Mouse (Mus musculus) liver (tissue): ENCODE measurements around the gene Tmem72.

Experiments used
- DNase-seq: peaks from one replicate; pipeline ENCODE4 v3.0.0-alpha.2; 2020; ENCODE audit warnings: mixed read lengths

The Tmem72 gene

GRCm38 (mm10) chr6:116716666-116717065 lies at the start of gene Tmem72:
TSS of gene Tmem72 (minus strand) at chr6:116716913.
- DNase-seq, result no peak

- DNase-seq, result no peak
Observed at GRCm38 (mm10) chr6:116764524-116764923, 47.8 kb upstream of the Tmem72 start.

GRCm38 (mm10) chr6:116762333-116762732 lies 45.6 kb upstream of the Tmem72 start:
- DNase-seq, result no peak

GRCm38 (mm10) chr6:116760181-116760580 lies 43.5 kb upstream of the Tmem72 start:
- no peak for DNase-seq

GRCm38 (mm10) chr6:116756364-116756763 lies 39.7 kb upstream of the Tmem72 start:
- no peak for DNase-seq

GRCm38 (mm10) chr6:116738046-116738445 lies 21.3 kb upstream of the Tmem72 start:
- no peak for DNase-seq

DNA sequence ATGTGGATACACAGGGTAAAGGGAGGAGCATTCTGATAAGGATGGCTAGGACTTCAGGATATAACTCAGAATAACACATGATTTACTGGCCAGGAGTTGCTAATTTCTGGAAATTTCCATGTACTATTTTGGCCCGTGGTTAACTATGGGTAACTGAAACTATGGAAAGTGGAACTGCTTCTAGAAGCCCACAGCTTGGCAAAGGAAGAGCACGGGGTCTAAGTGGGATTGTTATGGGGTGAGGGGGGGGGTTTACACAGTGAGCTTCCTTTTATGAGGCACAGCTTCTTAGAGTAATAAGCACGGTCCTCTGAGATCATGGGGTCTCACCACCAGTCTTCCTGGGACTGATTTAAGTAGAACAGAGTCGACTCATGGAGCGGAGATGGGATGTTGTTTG lies 18.6 kb upstream of the Tmem72 start:
- DNase-seq, result no peak

DNA sequence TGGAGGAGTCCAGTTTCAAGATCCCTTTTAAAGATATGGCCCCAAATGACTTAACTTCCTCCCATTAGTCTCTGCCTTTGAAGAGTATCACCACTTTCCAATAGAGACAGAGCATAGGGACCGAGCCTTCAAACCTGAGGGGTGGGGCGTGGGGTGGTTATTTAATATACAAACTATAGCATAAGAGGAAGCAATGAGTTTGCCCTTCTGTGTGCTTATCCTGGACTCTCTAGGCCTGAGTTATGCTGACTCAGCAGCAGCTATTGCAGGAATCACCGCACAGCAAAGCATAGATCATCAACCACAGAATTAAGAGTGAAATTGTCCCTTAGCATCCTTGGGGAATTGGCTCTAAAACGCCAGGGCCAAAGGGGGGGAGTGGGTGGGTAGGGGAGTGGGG lies 16.9 kb upstream of the Tmem72 start:
- DNase-seq, result no peak

- DNase-seq, result no peak
Observed at GRCm38 (mm10) chr6:116724489-116725160, 7.9 kb upstream of the Tmem72 start.

DNA sequence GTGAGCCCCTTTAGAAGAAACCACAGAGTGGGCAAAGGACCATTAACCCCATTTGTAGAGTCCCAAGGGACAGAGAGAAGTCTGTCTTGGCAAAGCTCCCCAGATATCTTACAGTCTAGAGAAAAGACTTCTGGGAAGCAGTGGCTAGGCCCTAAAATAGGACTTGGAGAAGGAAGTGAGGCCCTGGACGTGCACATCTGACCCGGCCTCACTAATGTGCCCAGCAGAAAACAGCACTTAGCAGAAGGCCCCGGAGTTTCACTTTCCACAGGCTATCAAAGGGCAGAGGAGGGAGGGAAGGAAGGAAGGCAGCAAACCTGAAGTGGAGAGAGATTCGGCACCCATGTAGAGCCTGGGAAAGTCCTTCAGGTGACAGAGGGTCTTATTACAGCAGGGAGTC lies 2.2 kb upstream of the Tmem72 start:
- no peak for DNase-seq

- DNase-seq, result no peak
Observed at GRCm38 (mm10) chr6:116718361-116718760, 1.6 kb upstream of the Tmem72 start.

GRCm38 (mm10) chr6:116717851-116718250 lies 1.1 kb upstream of the Tmem72 start:
- no peak for DNase-seq

GRCm38 (mm10) chr6:116715166-116715565 lies 1.5 kb downstream of the Tmem72 start:
- no peak for DNase-seq

- DNase-seq, result no peak
Observed at GRCm38 (mm10) chr6:116714576-116714975, 2.1 kb downstream of the Tmem72 start.

- DNase-seq, result no peak
Observed at GRCm38 (mm10) chr6:116713966-116714365, 2.7 kb downstream of the Tmem72 start.

GRCm38 (mm10) chr6:116712503-116712902 lies 4.2 kb downstream of the Tmem72 start:
- no peak for DNase-seq

DNA sequence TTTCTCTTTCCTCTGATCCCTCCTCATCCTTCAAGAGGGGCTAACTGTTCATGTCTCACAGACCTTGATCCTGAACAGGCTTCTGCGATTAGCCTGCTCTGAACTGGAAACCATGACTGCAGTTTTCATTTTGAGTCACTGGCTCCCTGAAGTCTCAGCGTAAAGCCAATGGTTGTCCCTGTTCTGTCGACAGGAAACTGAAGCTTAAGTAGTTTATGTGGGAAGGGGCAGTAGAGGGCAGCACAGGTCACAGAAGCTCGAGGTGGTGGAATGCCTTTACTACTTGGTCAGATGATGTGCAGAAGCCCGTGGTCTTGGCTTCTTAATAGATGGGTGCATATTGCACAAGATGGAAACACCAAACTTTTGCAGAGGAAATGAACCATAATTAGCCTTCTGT lies 4.7 kb downstream of the Tmem72 start:
- DNase-seq, result no peak

DNA sequence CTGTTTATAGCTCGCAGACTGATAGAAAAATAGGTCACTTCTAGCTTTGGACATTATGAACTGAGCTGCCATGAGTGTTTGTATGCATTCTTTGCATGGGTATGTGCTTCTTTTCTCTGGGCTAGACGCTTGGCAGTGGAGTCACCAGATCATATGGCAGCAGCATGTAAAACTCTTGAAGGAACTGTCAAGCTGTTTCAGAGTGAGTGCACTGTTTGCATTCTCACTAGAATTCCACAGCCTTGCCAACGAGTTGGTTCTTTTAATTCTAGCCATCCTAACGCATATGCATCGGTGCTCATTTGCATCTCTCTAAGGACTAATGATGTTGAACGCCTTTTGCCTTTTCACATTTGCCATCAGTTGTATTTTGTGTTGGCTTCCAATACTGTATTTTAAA lies 12.4 kb downstream of the Tmem72 start:
- no peak for DNase-seq

DNA sequence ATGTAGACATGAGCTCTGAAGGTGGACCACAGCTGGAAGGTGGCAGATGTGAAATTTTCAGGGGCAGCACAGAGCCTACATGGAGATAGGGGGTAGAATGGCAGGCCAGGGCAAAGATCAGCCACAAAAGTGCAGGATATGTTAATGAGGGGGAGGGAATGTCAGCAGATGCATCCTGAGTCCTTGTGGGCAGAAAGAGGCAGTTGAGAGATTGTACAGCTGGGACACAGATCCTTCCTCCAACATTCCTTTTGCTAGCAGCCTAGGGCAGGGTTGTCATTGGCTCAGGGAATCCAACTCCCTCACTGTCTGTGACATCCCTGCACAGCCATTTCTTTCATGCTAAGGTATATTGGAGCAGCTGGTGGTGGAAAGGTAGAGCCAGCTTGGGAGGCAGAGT lies 15.9 kb downstream of the Tmem72 start:
- no peak for DNase-seq

- no peak for DNase-seq
Observed at GRCm38 (mm10) chr6:116697896-116698425, 18.8 kb downstream of the Tmem72 start.

GRCm38 (mm10) chr6:116697413-116697812 lies 19.3 kb downstream of the Tmem72 start:
- no peak for DNase-seq

DNA sequence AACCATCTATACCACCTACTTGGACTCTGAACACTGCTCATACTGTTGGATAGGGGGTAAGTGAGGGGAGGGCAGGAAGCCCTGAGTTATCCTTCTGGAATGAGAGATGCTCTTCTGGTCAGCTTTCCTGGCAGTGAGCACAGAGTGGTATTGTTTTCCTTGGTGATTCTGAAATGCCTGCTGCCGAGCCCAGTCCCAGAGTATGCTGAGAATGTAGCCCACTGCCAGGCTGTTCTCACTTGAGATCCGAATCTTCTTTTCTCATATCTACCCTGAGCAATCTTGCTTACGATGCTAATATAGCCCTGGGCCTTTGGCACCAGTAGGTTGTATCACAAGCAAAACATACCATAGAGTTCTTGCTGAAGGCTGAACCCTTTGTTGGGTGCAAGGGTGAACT lies 22.4 kb downstream of the Tmem72 start:
- DNase-seq, result no peak

GRCm38 (mm10) chr6:116693639-116694038 lies 23.1 kb downstream of the Tmem72 start:
- no peak for DNase-seq

DNA sequence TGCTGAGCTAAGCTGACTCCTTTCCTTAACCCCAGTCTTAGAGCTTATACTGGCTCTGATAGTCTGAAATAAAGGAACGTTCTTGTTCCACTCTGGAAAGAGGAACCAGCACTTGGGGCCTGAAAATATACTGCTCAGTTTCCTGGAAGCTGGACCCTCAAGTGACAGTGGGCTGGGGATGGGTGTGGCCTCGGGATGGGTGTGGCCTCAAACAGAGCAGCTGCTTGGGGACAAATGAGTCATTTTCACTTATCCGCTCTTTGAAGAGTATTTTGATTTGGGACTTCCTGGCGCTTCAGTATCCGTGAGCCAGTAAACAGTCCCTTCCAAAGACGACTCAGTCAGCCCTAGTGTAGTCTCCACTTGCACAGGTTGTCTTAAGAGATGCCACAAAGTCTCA lies 34.4 kb downstream of the Tmem72 start:
- DNase-seq, result peak; percentile 64
